Mouse (Mus musculus) neural tube, embryonic 13.5 days (tissue): ENCODE measurements at regions not wholly inside any gene's neighbourhood (a gene's known extent, or its start where the extent isn't known, plus 50 kb on each side); places are given as distances from the start of the nearest gene placed in this dataset.

Source experiments
- ATAC-seq: fragments of 200-750 bp; cut with Nextera tagmentation; 2 replicates; pipeline ENCODE4 v1.8.0; 2017; ENCODE audit warnings: low read depth, mild to moderate bottlenecking, moderate TSS enrichment, moderate library complexity
- H3K27ac ChIP-seq: fragments of 300-500 bp; sonication (generic); replicated peaks from 2 replicates; pipeline ENCODE4 v1.5.1; 2015; ENCODE audit warnings: moderate library complexity, mild to moderate bottlenecking, inconsistent platforms
- H3K27me3 ChIP-seq: fragments of 300-500 bp; sonication (generic); 2 replicates; pipeline ENCODE4 v1.6.1; 2015; ENCODE audit warnings: mild to moderate bottlenecking, inconsistent platforms
- H3K36me3 ChIP-seq: fragments of 300-500 bp; sonication (generic); 2 replicates; pipeline ENCODE4 v1.6.1; 2015; ENCODE audit warnings: mild to moderate bottlenecking, inconsistent platforms
- H3K4me1 ChIP-seq: fragments of 300-500 bp; sonication (generic); replicated peaks from 2 replicates; pipeline ENCODE4 v1.6.1; 2015; ENCODE audit warnings: inconsistent platforms
- H3K4me2 ChIP-seq: fragments of 300-500 bp; sonication (generic); 2 replicates; pipeline ENCODE4 v1.6.1; 2015; ENCODE audit warnings: inconsistent platforms, mild to moderate bottlenecking, moderate library complexity
- H3K4me3 ChIP-seq: fragments of 300-500 bp; sonication (generic); 2 replicates; pipeline ENCODE4 v1.5.1; 2015; ENCODE audit warnings: mild to moderate bottlenecking, inconsistent platforms
- H3K9ac ChIP-seq: fragments of 300-500 bp; sonication (generic); 2 replicates; pipeline ENCODE4 v1.6.1; 2015; ENCODE audit warnings: moderate library complexity, mild to moderate bottlenecking, inconsistent platforms
- H3K9me3 ChIP-seq: fragments of 300-500 bp; sonication (generic); 2 replicates; pipeline ENCODE4 v1.6.1; 2016; ENCODE audit warnings: inconsistent platforms
- WGBS: fragments of 180-500 bp; shearing (Covaris S2); methylation state at CpG from one replicate; pipeline ENCODE4 v1.1.7; 2015; 5-methylcytosine and 5-hydroxymethylcytosine counted together

DNA sequence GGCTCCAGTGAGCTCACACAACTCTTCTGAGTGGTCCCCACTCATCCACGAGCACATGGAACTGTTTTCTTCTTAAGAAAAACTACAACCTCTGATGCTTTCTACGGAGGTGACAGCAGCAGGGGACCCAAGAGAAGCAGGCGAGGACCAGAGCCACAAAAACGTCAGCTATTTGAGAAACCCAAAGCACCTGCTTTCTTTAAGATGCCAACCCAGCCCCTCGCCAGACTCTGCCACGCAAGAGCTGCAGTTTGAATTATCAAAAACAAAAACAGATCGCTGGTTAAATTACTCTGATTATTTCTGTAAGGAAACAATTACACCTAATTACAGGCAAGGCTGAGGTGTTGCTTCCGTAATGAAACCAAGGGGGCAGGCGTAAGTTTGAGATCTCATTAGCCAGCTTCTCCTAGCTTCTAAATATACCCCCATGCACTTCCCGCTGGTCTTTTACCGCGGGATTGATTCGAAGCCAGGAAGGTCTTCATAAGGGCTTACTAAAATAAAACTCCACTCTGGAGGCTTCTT, 614.1 kb downstream of the Pdcd6ip start:
- H3K4me2 ChIP-seq: no peak overlapping the region
- no peak for ATAC-seq
- no peak overlapping the region for H3K4me3 ChIP-seq
- no peaks in the 10 kb centered on the region for H3K4me1 ChIP-seq
- no peak overlapping the region for H3K9ac ChIP-seq
- H3K27ac ChIP-seq: no peak overlapping the region
- no peaks in the 10 kb centered on the region for H3K27me3 ChIP-seq
- no peaks in the 10 kb centered on the region for H3K9me3 ChIP-seq
- WGBS: 80% methylated on average over 13 of the region's 13 CpGs
- H3K36me3 ChIP-seq: no peaks in the 10 kb centered on the region

GRCm38 (mm10) chr9:113091881-113092280, 616.2 kb downstream of the Pdcd6ip start:
- no peak for ATAC-seq
- no peak overlapping the region for H3K27ac ChIP-seq
- no peak overlapping the region for H3K4me3 ChIP-seq
- H3K27me3 ChIP-seq: no peaks in the 10 kb centered on the region
- H3K9me3 ChIP-seq: no peaks in the 10 kb centered on the region
- no peaks in the 10 kb centered on the region for H3K4me1 ChIP-seq
- 75% methylated on average over 5 of the region's 5 CpGs for WGBS
- no peak overlapping the region for H3K4me2 ChIP-seq
- no peaks in the 10 kb centered on the region for H3K36me3 ChIP-seq
- H3K9ac ChIP-seq: no peak overlapping the region

- Histone ChIP-seq H3K27me3 (no peaks in the 10 kb centered on the region), H3K27ac (no peak overlapping the region), H3K4me3 (no peak overlapping the region), H3K4me1 (no peaks in the 10 kb centered on the region; the same call in 1 of the 2 replicates), H3K4me2 (no peak overlapping the region), H3K9ac (no peak overlapping the region), H3K9me3 (no peaks in the 10 kb centered on the region), H3K36me3 (no peaks in the 10 kb centered on the region)
- no peak for ATAC-seq
- WGBS: 88% methylated on average over 10 of the region's 10 CpGs
These were observed 620.3 kb downstream of the Pdcd6ip start for GRCm38 (mm10) chr9:113087786-113088185.

DNA sequence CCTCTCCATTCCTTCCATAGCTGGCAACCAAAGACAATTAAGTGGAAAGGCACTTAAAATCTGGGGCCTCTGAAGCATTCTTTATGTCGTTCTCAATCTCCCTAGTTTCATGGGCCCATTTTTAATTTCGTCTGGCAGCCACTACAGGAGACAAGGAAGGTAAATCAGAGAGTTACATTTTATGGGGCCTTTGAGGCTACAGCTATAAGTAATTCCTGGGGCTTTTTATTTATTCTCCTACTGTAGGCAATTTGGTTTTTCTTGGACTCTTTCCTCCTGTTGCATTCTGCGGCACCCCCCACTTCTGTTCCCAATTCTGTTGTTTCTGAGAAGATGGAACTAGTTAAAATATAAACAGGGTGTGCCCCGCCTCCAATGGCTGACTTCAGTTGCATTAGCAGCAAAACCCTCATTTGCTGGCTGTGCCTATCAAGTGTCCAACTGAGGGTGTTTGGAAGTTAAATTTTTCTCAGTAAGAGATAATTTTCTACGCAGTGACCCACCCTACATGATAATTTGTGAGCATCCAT, 622.7 kb downstream of the Pdcd6ip start:
- Histone ChIP-seq H3K9me3 (no peaks in the 10 kb centered on the region), H3K27me3 (no peaks in the 10 kb centered on the region), H3K27ac (0 out of 2 replicates have a peak overlapping the region, but pooled peaks have one; percentile 9), H3K4me3 (no peak overlapping the region), H3K36me3 (no peaks in the 10 kb centered on the region), H3K4me2 (no peak overlapping the region), H3K4me1 (no peaks in the 10 kb centered on the region; the same call in 1 of the 2 replicates), H3K9ac (no peak overlapping the region)
- 66% methylated on average over 5 of the region's 5 CpGs for WGBS
- no peak for ATAC-seq

- Histone ChIP-seq H3K9me3 (0 out of 2 replicates have a peak, but pooled peaks cover 4% of the 10 kb centered on the region), H3K9ac (no peak overlapping the region), H3K36me3 (no peaks in the 10 kb centered on the region), H3K27me3 (no peaks in the 10 kb centered on the region), H3K4me2 (no peak overlapping the region), H3K27ac (no peak overlapping the region), H3K4me1 (no peaks in the 10 kb centered on the region), H3K4me3 (no peak overlapping the region)
- no peak for ATAC-seq
- WGBS: 91% methylated on average over 3 of the region's 3 CpGs
These were observed 633.2 kb downstream of the Pdcd6ip start for GRCm38 (mm10) chr9:113074866-113075265.

GRCm38 (mm10) chr9:113057415-113057814, 650.6 kb downstream of the Pdcd6ip start:
- Histone ChIP-seq H3K4me2 (no peak overlapping the region), H3K9me3 (no peaks in the 10 kb centered on the region), H3K4me1 (no peaks in the 10 kb centered on the region), H3K27ac (no peak overlapping the region), H3K27me3 (no peaks in the 10 kb centered on the region), H3K9ac (no peak overlapping the region), H3K4me3 (no peak overlapping the region), H3K36me3 (no peaks in the 10 kb centered on the region)
- WGBS: 83% methylated on average over 11 of the region's 11 CpGs
- no peak for ATAC-seq

- Histone ChIP-seq H3K4me1 (no peaks in the 10 kb centered on the region), H3K4me3 (no peak overlapping the region), H3K27ac (no peak overlapping the region), H3K27me3 (no peaks in the 10 kb centered on the region), H3K36me3 (no peaks in the 10 kb centered on the region), H3K4me2 (no peak overlapping the region), H3K9ac (no peak overlapping the region), H3K9me3 (no peaks in the 10 kb centered on the region)
- no peak for ATAC-seq
- 87% methylated on average over 4 of the region's 4 CpGs for WGBS
These were observed 663.4 kb downstream of the Pdcd6ip start for GRCm38 (mm10) chr9:113044556-113045178.

- no peak overlapping the region for H3K27ac ChIP-seq
- H3K27me3 ChIP-seq: no peaks in the 10 kb centered on the region
- no peaks in the 10 kb centered on the region for H3K9me3 ChIP-seq
- no peak for ATAC-seq
- H3K9ac ChIP-seq: no peak overlapping the region
- no peak overlapping the region for H3K4me3 ChIP-seq
- no peaks in the 10 kb centered on the region for H3K36me3 ChIP-seq
- WGBS: 90% methylated on average over 6 of the region's 6 CpGs
- H3K4me1 ChIP-seq: no peaks in the 10 kb centered on the region
- no peak overlapping the region for H3K4me2 ChIP-seq
These were observed 667.2 kb downstream of the Pdcd6ip start for GRCm38 (mm10) chr9:113040885-113041284.

DNA sequence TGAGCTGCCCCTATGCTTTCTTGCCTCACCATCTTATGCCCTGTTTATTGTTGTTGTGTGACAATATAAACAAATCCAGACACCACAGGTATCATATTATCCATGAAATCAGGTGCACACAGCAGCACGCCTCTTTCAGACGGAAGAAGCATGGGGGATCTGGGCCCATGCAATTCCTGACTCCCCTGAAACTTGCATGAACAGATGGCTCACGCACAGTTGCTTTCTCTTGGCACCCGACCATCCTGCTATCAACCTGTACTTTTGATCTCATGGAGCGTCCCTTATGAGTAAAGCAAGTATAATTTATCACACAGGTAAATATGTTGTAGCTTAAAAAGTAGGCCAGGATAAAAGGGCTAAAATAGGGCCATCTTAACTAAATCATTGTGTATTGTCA, 674.1 kb downstream of the Pdcd6ip start:
- Histone ChIP-seq H3K4me2 (no peak overlapping the region), H3K9ac (no peak overlapping the region), H3K36me3 (no peaks in the 10 kb centered on the region), H3K27ac (no peak overlapping the region), H3K4me1 (no peaks in the 10 kb centered on the region), H3K9me3 (no peaks in the 10 kb centered on the region), H3K27me3 (no peaks in the 10 kb centered on the region), H3K4me3 (no peak overlapping the region)
- WGBS: 83% methylated on average over 5 of the region's 5 CpGs
- ATAC-seq: no peak

DNA sequence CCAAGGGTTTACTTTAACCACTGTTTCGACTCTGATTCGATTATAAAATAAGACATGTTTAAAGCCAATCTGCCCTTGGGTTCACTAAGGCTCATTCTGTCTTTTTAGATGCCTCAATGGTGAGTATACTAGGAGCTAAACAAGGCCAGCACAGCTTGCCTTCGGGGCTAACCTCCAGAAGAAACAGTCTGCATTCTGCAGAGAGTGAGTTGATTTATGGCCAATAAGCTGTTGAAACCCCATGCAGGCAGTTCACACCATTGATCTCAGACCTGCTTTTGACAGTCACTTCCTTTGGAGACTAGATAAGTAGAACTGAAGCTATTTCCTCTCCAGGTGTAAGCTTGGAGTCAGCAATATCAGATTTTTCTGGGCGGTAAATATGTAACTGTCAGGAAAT, 679.0 kb downstream of the Pdcd6ip start:
- 78% methylated on average over 4 of the region's 4 CpGs for WGBS
- Histone ChIP-seq H3K9me3 (no peaks in the 10 kb centered on the region), H3K27ac (no peak overlapping the region), H3K4me3 (no peak overlapping the region), H3K36me3 (no peaks in the 10 kb centered on the region), H3K4me2 (no peak overlapping the region), H3K27me3 (no peaks in the 10 kb centered on the region), H3K4me1 (no peaks in the 10 kb centered on the region), H3K9ac (no peak overlapping the region)
- ATAC-seq: no peak

DNA sequence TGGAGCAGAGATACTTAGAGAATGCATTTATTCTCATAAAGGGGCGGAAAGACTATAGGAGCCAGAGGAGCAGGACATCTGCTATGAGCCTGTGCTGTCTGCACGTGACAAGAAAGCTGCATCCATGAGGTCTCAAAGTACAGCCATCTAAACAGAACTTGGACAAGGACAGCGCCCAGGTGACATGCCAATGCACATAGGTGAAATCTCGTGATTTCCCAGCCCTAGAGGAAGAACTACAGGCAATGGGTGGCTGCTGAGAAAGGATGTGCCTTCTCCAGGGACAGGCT, 681.2 kb downstream of the Pdcd6ip start:
- Histone ChIP-seq H3K9me3 (no peaks in the 10 kb centered on the region), H3K4me1 (no peaks in the 10 kb centered on the region), H3K9ac (no peak overlapping the region), H3K36me3 (no peaks in the 10 kb centered on the region), H3K27ac (no peak overlapping the region), H3K27me3 (no peaks in the 10 kb centered on the region), H3K4me3 (no peak overlapping the region), H3K4me2 (no peak overlapping the region)
- ATAC-seq: no peak
- 88% methylated on average over 4 of the region's 4 CpGs for WGBS

DNA sequence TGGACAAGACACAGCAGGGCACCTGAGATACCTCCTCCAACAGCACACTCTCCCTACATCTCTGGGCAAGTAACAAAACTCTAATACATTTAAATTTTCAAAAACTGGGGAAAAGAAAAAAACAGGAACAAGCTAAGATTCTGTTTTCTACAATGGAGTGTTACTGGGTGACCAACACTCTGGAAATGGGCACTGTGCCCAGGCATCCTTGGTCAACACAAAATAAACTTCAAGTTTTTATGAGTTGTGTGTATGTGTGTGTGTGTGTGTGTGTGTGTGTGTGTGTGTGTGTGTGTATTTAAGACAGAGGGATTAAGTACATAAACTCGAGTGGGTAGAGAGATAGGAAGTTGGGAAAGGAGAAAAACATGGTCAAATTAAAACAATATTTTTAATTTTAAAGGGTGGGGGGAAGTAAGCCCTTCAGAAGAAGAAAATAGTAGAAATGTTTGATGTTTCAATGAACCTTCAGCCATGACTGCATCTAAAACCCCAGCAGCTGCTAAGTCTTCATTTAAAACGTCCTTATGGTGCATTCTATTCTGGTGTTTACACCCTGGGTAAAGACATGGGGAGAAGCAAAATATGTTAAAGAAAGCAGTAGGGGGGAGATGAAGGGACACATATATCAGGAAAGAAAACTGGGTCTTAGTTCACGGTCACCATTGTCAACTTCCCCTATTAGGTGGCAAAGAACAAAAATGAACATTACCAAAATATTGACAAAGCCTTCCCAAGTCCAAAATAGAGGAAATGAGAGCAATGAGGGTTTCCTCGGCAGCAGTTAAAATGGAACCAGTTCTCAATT, 681.8 kb downstream of the Pdcd6ip start:
- Histone ChIP-seq H3K9me3 (no peaks in the 10 kb centered on the region), H3K4me3 (no peak overlapping the region), H3K4me1 (no peaks in the 10 kb centered on the region), H3K4me2 (no peak overlapping the region), H3K27ac (no peak overlapping the region), H3K27me3 (no peaks in the 10 kb centered on the region), H3K36me3 (no peaks in the 10 kb centered on the region), H3K9ac (no peak overlapping the region)
- no peak for ATAC-seq
- 69% methylated on average over 4 of the region's 4 CpGs for WGBS
